Mouse (Mus musculus) intestine, embryonic 14.5 days (tissue): Measurements from ENCODE around the gene Agpat1. TPM values are rescaled to one million over a fixed set of nuclear protein-coding genes. Genes with fewer than 3 reads are reported as not detected.
A peak's percentile ranks its signal among the peaks of the same experiment; 100 is the strongest.

Experiments
- ATAC-seq: fragments of 200-750 bp; cut with Nextera tagmentation; replicated peaks from 2 replicates; pipeline ENCODE4 v1.8.0; 2017; ENCODE audit warnings: low read depth, moderate number of reproducible peaks, moderate TSS enrichment, moderate library complexity; ENCODE audit not compliant: low FRiP score, low TSS enrichment
- DNase-seq: peaks from one replicate; pipeline ENCODE4 v3.0.0-alpha.2; 2018; ENCODE audit warnings: low spot score
- H3K27ac ChIP-seq: fragments of 300-500 bp; sonication (generic); 2 replicates; pipeline ENCODE4 v1.5.1; 2014; ENCODE audit warnings: low read depth, mild to moderate bottlenecking, control low read depth
- H3K27me3 ChIP-seq: fragments of 300-500 bp; sonication (generic); replicated peaks from 2 replicates; pipeline ENCODE4 v1.6.1; 2014; ENCODE audit warnings: low read length, control low read depth; ENCODE audit not compliant: control insufficient read depth, insufficient read depth
- H3K36me3 ChIP-seq: fragments of 300-500 bp; sonication (generic); 2 replicates; pipeline ENCODE4 v1.6.1; 2014; ENCODE audit warnings: low read length, control low read depth; ENCODE audit not compliant: control insufficient read depth, insufficient read depth
- H3K4me1 ChIP-seq: fragments of 300-500 bp; sonication (generic); replicated peaks from 2 replicates; pipeline ENCODE4 v1.6.1; 2014; ENCODE audit warnings: low read length, control low read depth, mixed read lengths; ENCODE audit not compliant: control insufficient read depth, insufficient read depth
- H3K4me2 ChIP-seq: fragments of 300-500 bp; sonication (generic); 2 replicates; pipeline ENCODE4 v1.6.1; 2014; ENCODE audit warnings: low read length
- H3K4me3 ChIP-seq: fragments of 300-500 bp; sonication (generic); 2 replicates; pipeline ENCODE4 v1.5.1; 2014; ENCODE audit warnings: low read depth, low read length, control low read depth, mixed read lengths
- H3K9ac ChIP-seq: fragments of 300-500 bp; sonication (generic); 2 replicates; pipeline ENCODE4 v1.6.1; 2014; ENCODE audit warnings: mild to moderate bottlenecking, low read length
- H3K9me3 ChIP-seq: fragments of 300-500 bp; sonication (generic); 2 replicates; pipeline ENCODE4 v1.6.1; 2016; ENCODE audit warnings: low read length, control low read depth; ENCODE audit not compliant: control insufficient read depth
- WGBS: fragments of 180-500 bp; shearing (Covaris S2); extraction: QIAGEN DNeasy Blood & Tissue Kit; methylation state at CpG from one replicate; pipeline ENCODE4 v1.1.7; 2014; 5-methylcytosine and 5-hydroxymethylcytosine counted together
- polyA plus RNA-seq: library from polyadenylated mRNA; unstranded; fragments of >200 nt; fragmentation: Nextera tagmentation; extraction: Ambion mirVana; gene quantifications from 2 replicates; pipeline ENCODE4 v1.2.1, GENCODE M21; 2014

Agpat1 gene
- polyA plus RNA-seq, 1 experiment from 2014 or later = 62.3 TPM

GRCm38 (mm10) chr17:34653746-34654285, 49.8 kb downstream of the Agpat1 start:
- no peak for ATAC-seq
- WGBS = 67% methylated on average over 9 of the region's 9 CpGs
- H3K4me1 ChIP-seq = peaks cover 15% of the 10 kb centered on the region
- H3K9ac ChIP-seq = no peak overlapping the region
- H3K36me3 ChIP-seq = peaks cover 50% of the 10 kb centered on the region
- H3K27me3 ChIP-seq = peaks cover under 1% of the 10 kb centered on the region; the same call in 1 of the 2 replicates
- no peak overlapping the region for H3K27ac ChIP-seq
- no peak overlapping the region for H3K4me2 ChIP-seq
- no peak overlapping the region for H3K4me3 ChIP-seq
- DNase-seq = peak; percentile 84
- no peaks in the 10 kb centered on the region for H3K9me3 ChIP-seq

GRCm38 (mm10) chr17:34654392-34654791, 50.3 kb downstream of the Agpat1 start:
- Histone ChIP-seq H3K4me3 (no peak overlapping the region), H3K36me3 (peaks cover 45% of the 10 kb centered on the region), H3K9ac (no peak overlapping the region), H3K27me3 (peaks cover 6% of the 10 kb centered on the region; the same call in 1 of the 2 replicates), H3K4me2 (no peak overlapping the region), H3K4me1 (peaks cover 15% of the 10 kb centered on the region), H3K9me3 (no peaks in the 10 kb centered on the region), H3K27ac (no peak overlapping the region; the same call in 1 of the 2 replicates)
- no peak for DNase-seq
- 90% methylated on average over 13 of the region's 13 CpGs for WGBS
- no peak for ATAC-seq

- H3K27ac ChIP-seq = peak overlapping the region; percentile 77
- ATAC-seq = peak; percentile 48
- 49% methylated on average over 7 of the region's 7 CpGs for WGBS
- H3K4me1 ChIP-seq = peaks cover 15% of the 10 kb centered on the region
- peaks cover 7% of the 10 kb centered on the region; the same call in 1 of the 2 replicates for H3K27me3 ChIP-seq
- DNase-seq = no peak
- no peak overlapping the region for H3K9ac ChIP-seq
- no peaks in the 10 kb centered on the region for H3K9me3 ChIP-seq
- no peak overlapping the region for H3K4me2 ChIP-seq
- peaks cover 39% of the 10 kb centered on the region for H3K36me3 ChIP-seq
- no peak overlapping the region for H3K4me3 ChIP-seq
Observed at GRCm38 (mm10) chr17:34655160-34655559, 51.1 kb downstream of the Agpat1 start.

- DNase-seq (no peak), ATAC-seq (peak; percentile 70)
- WGBS = 43% methylated on average over 4 of the region's 4 CpGs
Observed at GRCm38 (mm10) chr17:34655581-34655991, 51.5 kb downstream of the Agpat1 start.

GRCm38 (mm10) chr17:34656666-34657065, 52.6 kb downstream of the Agpat1 start:
- H3K27me3 ChIP-seq = peaks cover 11% of the 10 kb centered on the region; the same call in 1 of the 2 replicates
- H3K9me3 ChIP-seq = no peaks in the 10 kb centered on the region
- H3K36me3 ChIP-seq = peaks cover 25% of the 10 kb centered on the region; the same call in 1 of the 2 replicates
- H3K4me1 ChIP-seq = peaks cover 18% of the 10 kb centered on the region
- no peak overlapping the region for H3K9ac ChIP-seq
- no peak overlapping the region for H3K4me3 ChIP-seq
- ATAC-seq (no peak), DNase-seq (no peak)
- WGBS = 48% methylated on average over 8 of the region's 8 CpGs
- no peak overlapping the region for H3K4me2 ChIP-seq
- H3K27ac ChIP-seq = peak overlapping the region; percentile 77; the same call in 1 of the 2 replicates

More at GRCm38 (mm10) chr17:34655581-34655991, 51.5 kb downstream of the Agpat1 start:
- Histone ChIP-seq H3K36me3 (peaks cover 35% of the 10 kb centered on the region), H3K9me3 (no peaks in the 10 kb centered on the region), H3K27me3 (peaks cover 11% of the 10 kb centered on the region; the same call in 1 of the 2 replicates), H3K4me3 (no peak overlapping the region), H3K27ac (peak overlapping the region; percentile 77), H3K4me2 (no peak overlapping the region), H3K9ac (no peak overlapping the region), H3K4me1 (peaks cover 18% of the 10 kb centered on the region)

- H3K9ac ChIP-seq = no peak overlapping the region
- H3K4me1 ChIP-seq = peaks cover 18% of the 10 kb centered on the region
- no peaks in the 10 kb centered on the region for H3K9me3 ChIP-seq
- peaks cover 11% of the 10 kb centered on the region; the same call in 1 of the 2 replicates for H3K27me3 ChIP-seq
- no peak overlapping the region for H3K27ac ChIP-seq
- no peak for DNase-seq
- H3K4me3 ChIP-seq = no peak overlapping the region
- ATAC-seq = no peak
- H3K4me2 ChIP-seq = no peak overlapping the region
- H3K36me3 ChIP-seq = peaks cover 19% of the 10 kb centered on the region; the same call in 1 of the 2 replicates
- WGBS = 35% methylated on average over 2 of the region's 2 CpGs
Observed at GRCm38 (mm10) chr17:34657271-34657670, 53.2 kb downstream of the Agpat1 start.

GRCm38 (mm10) chr17:34658145-34658544, 54.1 kb downstream of the Agpat1 start:
- Histone ChIP-seq H3K27me3 (peaks cover 11% of the 10 kb centered on the region; the same call in 1 of the 2 replicates), H3K4me1 (peaks cover 18% of the 10 kb centered on the region), H3K9ac (no peak overlapping the region), H3K9me3 (no peaks in the 10 kb centered on the region), H3K4me2 (no peak overlapping the region), H3K27ac (no peak overlapping the region), H3K36me3 (peaks cover 11% of the 10 kb centered on the region; the same call in 1 of the 2 replicates), H3K4me3 (no peak overlapping the region)
- no peak for ATAC-seq
- DNase-seq = no peak
- 68% methylated on average over 2 of the region's 2 CpGs for WGBS

- peaks cover 6% of the 10 kb centered on the region; the same call in 1 of the 2 replicates for H3K36me3 ChIP-seq
- no peaks in the 10 kb centered on the region for H3K9me3 ChIP-seq
- DNase-seq (no peak), ATAC-seq (no peak)
- 81% methylated on average over 3 of the region's 3 CpGs for WGBS
- peaks cover 13% of the 10 kb centered on the region; the same call in 1 of the 2 replicates for H3K27me3 ChIP-seq
- H3K4me1 ChIP-seq = peaks cover 18% of the 10 kb centered on the region
- no peak overlapping the region for H3K27ac ChIP-seq
- no peak overlapping the region for H3K4me3 ChIP-seq
- no peak overlapping the region for H3K4me2 ChIP-seq
- no peak overlapping the region for H3K9ac ChIP-seq
Observed at GRCm38 (mm10) chr17:34658591-34658990, 54.5 kb downstream of the Agpat1 start.
